Mouse (Mus musculus) retina, postnatal 7 days (tissue): ENCODE results near the gene Selenov.
A peak's percentile ranks its signal among the peaks of the same experiment; 100 is the strongest.

ENCODE experiments used
- DNase-seq: peaks from one replicate; pipeline ENCODE4 v3.0.0-alpha.2; 2012; ENCODE audit warnings: low read depth, low spot score

Gene Selenov

DNA sequence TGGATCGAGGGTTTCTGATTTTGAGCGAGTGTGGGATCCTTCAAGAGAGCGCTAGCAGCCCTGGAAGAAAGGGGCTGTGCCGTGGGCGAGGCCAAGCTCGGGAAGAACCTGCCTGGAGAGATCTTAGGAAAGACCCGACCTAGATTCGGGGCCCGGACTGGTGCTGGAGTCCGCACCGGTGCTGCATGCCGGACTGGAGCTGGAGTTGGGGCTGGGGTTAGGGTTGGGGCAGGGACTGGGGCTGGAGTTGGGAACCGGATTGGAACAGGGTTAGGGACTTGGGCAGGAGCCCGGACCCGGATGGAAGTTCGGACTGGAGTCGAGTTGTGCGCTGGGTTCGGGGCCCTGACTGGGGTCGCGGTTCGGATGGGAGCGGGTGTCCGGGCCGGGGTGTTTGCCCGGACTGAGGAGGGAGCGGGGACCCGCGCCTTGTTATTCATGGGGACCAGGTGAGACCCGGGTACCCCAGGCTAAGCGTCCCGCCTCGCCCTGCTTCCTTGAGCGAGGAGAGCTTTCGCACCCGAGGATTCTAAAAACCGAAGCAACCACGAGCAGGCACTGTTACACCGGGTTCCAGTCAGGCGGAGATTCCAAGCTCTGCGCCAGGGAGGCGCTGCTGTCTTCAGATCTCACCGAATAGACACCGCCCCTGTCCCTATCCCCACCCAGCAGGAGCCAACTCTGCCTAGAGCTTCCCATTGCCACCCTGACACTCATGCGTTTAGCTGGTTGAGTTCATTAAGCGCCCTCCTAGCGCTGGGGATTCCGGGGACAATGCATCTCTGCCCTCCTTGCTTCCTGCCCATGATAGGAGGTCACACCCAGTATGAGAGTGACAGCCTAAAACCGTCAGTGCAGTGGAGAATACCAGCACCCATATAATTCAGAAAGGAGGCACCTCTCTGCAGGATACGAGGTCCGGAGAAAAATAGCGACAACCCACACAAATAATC, at the start of gene Selenov:
TSS of gene Selenov (minus strand) at position 549 of the 953 bp plus-strand sequence.
- no peak for DNase-seq

DNA sequence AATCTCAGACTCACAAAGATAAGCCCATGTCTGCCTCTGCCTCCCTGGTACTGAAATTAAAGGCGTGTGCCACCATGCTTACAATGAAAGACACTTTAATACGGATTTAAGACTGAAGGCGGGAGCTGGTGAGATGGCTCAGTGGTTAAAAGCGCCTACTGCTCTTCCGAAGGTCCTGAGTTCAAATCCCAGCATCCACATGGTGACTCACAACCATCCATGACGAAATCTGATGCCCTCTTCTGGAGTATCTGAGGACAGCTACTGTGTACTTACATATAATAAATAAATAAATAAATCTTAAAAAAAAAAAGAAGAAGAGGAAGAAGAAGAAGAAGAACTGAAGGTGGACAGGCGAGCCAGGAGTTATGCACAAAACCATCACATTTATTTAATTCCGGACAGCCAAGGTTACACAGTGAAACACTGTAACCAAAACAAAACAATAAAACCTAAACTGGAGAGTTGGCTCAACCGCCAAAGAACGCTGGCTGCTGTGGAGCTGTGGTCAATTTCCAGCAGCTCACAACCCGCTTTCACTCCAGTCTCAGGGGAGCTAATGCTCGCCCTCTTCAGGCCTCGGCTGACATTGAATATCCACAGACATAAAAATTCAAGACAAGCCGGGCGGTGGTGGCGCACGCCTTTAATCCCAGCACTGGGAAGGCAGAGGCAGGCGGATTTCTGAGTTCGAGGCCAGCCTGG, 48.4 kb upstream of the Selenov start:
- DNase-seq: no peak

GRCm38 (mm10) chr7:28338108-28338998, 47.4 kb upstream of the Selenov start, which contains the start of gene Supt5:
Gene Supt5 (minus strand): TSS chr7:28338746.
- peak; percentile 97 for DNase-seq

DNA sequence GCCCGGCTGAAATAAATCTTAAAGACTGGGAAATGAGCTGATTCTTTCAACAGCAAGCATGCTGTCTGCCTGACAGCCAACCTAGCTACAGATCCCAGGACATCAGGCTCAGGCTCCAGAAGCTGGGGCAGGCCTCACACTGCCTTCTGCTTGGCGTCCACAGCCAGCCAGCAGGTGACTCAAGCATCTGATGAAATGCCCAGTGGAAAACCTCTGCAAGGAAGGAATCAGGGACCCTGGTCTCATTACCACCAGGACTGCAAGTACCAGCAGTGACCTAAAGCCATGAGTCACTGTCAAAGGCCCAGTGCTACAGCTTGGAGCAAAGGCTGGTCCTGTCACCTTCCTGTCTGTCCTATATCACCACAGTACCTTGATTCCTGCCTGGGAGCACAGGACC, 44.5 kb upstream of the Selenov start:
- DNase-seq: no peak

- no peak for DNase-seq
Observed at GRCm38 (mm10) chr7:28334534-28334933, 43.5 kb upstream of the Selenov start.

GRCm38 (mm10) chr7:28328260-28328659, 37.3 kb upstream of the Selenov start:
- DNase-seq: no peak

DNA sequence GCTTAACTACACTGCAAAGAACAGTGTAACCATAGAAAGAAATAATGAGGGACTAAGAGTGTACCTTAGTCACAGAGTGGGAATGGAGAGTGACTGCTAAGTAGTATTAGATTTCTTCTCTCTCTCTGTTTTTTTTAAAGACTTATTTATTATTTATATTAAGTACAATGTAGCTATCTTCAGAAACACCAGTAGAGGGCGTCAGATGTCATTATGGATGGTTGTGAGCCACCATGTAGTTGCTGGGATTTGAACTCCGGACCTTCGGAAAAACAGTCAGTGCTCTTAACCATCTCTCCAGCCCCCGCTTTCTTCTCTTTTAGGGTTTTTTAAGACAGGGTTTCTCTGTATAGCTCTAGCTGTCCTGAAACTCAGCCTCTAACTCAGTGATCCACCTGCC, 35.5 kb upstream of the Selenov start:
- DNase-seq: no peak

DNA sequence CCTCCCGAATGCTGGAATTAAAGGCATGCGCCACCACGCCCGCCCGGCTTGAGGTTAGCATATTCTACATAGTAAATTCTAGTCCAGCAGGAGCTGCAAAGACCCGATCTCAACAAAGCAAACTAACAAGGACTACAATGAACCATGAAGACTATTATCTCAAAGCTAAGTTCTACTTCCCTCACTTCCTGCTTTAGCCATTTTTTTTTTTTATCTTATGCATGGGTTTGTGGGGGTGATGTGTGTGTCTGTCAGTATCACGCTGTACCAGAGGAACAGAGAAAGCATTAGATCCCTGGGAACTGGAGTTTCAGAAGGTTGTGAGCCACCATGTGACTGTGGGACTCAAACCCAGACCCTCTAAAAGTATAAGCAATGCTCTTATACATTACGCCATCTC, 34.3 kb upstream of the Selenov start:
- no peak for DNase-seq

GRCm38 (mm10) chr7:28321974-28322720, 31.2 kb upstream of the Selenov start:
- no peak for DNase-seq

DNA sequence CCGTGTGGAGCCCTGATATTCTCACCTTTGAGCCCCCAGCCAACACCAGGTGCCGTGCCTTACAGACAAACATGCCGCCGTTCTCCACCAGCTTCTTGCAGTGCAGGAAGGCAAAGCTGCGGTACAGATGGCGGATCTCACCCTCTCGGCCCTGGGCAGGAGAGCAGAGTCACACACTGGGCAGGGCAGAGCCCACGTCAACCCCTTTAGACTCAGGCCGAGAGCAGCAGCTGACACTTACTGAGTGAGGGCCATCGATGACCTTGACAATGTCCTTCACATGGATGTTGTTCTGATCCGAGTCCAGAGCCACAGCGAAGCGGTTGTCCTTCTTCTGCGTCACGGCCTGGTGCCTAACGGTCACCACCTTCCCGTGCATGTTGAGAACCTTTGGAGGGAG, 27.7 kb upstream of the Selenov start:
- no peak for DNase-seq

DNA sequence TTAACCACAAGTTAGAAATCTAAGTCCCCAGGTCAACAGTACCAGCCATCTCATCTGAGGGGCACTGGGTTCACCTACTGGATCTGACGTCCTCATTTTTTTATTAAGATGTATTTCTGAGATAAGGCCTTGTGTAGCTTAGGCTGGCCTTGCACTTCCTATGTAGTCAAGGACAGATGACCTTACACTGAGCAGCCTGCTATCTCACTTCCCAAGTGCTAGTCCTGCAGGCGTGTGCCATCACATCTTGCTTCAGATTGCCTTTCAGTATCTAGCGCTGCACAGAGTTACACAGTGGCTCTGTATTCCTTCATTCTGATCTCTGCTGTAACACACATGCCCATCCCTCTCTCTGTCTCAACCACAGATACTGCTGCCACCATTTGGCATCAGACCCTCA, 27.1 kb upstream of the Selenov start:
- no peak for DNase-seq

- peak; percentile 95 for DNase-seq
Observed at GRCm38 (mm10) chr7:28311926-28312543, 21.0 kb upstream of the Selenov start, which contains the start of gene Timm50. Gene Timm50 (minus strand): TSS chr7:28312072.

DNA sequence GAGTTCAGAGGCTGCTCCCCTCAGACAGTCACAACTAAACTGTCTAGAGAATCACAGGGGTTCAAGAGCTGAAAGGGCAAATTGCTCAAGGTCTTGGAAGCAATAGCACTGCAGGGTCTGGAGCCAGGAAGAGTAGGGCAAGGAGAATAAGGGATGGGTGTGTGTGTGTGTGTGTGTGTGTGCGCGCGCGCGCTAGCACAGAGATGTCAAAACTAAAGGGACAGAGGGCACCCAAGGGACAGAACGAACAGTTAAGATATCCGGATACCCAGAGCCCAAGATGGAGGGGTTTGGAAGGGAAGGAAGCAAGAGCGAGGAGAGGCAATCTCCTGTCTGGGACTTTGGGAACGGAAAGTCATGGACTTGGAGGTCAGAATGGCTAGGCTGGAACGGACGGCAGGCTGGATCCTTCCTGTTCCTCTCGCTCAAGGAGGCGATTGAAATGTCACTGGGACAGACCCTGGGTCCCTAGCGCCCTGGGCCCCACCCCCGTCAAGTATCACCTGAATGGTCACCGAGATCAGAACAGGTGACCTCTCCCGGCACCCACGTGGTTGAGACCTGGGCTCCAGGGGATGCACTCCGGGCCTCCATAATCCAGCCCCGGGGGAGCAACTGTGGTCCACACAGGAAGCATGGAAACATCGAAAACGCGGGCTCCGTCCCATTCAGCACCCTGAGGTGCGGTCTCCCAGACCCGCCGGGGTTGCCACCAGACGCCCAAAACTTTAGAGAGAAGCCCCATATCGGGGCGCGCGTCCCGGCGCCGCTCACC, 20.4 kb upstream of the Selenov start:
- DNase-seq: no peak

- DNase-seq: no peak
Observed at GRCm38 (mm10) chr7:28309737-28310136, 18.8 kb upstream of the Selenov start.

DNA sequence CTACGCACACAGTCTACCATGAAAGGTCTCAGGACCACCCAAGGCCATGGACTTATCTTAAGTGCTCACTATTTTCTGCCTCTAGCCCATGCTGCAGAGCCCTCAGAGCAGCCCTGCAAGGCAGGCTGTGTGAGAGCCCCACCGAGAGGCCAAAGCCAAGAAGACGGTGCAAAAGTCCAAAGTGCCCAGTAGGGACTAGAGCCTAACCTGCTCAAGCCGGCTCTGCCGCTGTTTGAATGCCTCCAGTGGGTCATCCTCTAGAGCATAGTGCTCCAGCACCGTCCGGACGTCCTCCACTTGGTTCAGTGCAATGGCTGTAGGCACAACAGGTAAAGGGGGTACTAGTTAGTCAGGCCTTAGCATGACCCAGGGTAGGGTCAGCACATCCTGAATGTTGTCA, 15.2 kb upstream of the Selenov start:
- no peak for DNase-seq

- DNase-seq: no peak
Observed at GRCm38 (mm10) chr7:28305641-28306040, 14.7 kb upstream of the Selenov start.

GRCm38 (mm10) chr7:28301616-28302433, 10.8 kb upstream of the Selenov start, which contains the start of gene Dll3:
Gene Dll3 (minus strand): TSS chr7:28302238.
- peak; percentile 52 for DNase-seq

DNA sequence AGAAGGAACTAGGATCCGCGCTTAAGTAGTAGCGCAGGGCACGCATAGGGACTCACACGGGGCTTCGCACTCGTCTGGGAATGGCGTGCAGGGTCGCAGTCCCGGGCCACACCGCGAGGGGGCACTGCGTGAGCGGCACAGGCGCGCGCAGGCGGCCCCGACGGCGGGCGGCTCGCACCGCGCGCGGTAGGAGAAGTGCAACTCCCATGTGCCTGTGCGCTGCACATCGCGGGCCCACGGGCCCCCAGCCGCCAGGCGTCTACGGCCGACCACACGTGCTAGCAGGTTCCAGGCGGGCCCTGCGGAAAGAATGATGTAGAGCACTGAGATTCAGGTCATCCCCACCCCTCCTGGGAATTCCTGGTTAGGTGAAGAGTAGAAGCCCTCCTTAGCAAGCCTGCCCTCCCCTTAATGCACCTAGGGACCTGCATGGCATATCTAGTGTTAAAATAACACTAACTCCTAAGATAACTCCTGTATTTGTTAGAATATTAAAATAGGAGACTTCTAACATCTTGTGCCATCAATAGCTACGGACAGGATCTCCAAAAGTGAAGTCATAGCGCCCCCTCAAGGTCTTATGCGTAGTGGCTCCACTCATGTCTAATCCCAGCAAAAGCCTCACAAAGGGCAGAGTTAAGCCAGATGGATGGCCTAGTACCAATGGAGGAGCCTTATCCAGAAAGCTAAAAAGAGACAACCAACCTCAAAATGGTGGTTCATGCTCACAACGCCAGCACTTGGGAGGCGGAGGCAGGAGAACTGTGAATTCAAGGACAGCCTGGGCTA, 8.0 kb upstream of the Selenov start:
- peak; percentile 83 for DNase-seq
